Comparison of ENCODE assay signal across 32 mouse cellular contexts in genomic region chr10:117612621-117613584, GRCm38 (mm10).
"Had no signal": no experiment of that assay in that cellular context is flagged by ENCODE, and none has a peak within 500 bp of the region (broad histone marks: within the 10 kb centered on the region; RNA-seq: fewer than 3 reads in every experiment).

No protein-coding gene starts in this region.

- H3K27ac ChIP-seq: limb, embryonic 10.5 days; limb, embryonic 12.5 days; limb, embryonic 13.5 days; limb, embryonic 15.5 days; liver, embryonic 12.5 days; liver, embryonic 13.5 days; liver, embryonic 14.5 days; liver, embryonic 15.5 days; lung, embryonic 15.5 days; macrophage; midbrain, embryonic 10.5 days; midbrain, embryonic 12.5 days; midbrain, embryonic 13.5 days; midbrain, embryonic 15.5 days; neural tube, embryonic 12.5 days had no signal

- H3K36me3 ChIP-seq: limb, embryonic 10.5 days; limb, embryonic 12.5 days; limb, embryonic 13.5 days; limb, embryonic 15.5 days; liver, embryonic 12.5 days; liver, embryonic 13.5 days; liver, embryonic 15.5 days; lung, embryonic 15.5 days; midbrain, embryonic 10.5 days; midbrain, embryonic 12.5 days; midbrain, embryonic 13.5 days; midbrain, embryonic 15.5 days; neural tube, embryonic 12.5 days had no signal

- H3K4me2 ChIP-seq: limb, embryonic 12.5 days; limb, embryonic 13.5 days; limb, embryonic 15.5 days; liver, embryonic 11.5 days; liver, embryonic 12.5 days; liver, embryonic 13.5 days; liver, embryonic 15.5 days; lung, embryonic 14.5 days; lung, embryonic 15.5 days; midbrain, embryonic 11.5 days; midbrain, embryonic 12.5 days; midbrain, embryonic 13.5 days; midbrain, embryonic 15.5 days; neural tube, embryonic 12.5 days had no signal

- ATAC-seq: liver, embryonic 12.5 days; liver, postnatal 0 days; lung, postnatal 0 days; midbrain, embryonic 13.5 days; midbrain, embryonic 15.5 days; midbrain, embryonic 16.5 days had no signal

- H3K4me3 ChIP-seq: limb, embryonic 10.5 days; limb, embryonic 12.5 days; limb, embryonic 13.5 days; limb, embryonic 15.5 days; liver, embryonic 12.5 days; liver, embryonic 13.5 days; liver, embryonic 15.5 days; lung, embryonic 15.5 days; megakaryocyte, embryonic 14.5 days; midbrain, embryonic 10.5 days; midbrain, embryonic 12.5 days; midbrain, embryonic 13.5 days; midbrain, embryonic 15.5 days; myocyte; neural tube, embryonic 12.5 days had no signal

- H3K9ac ChIP-seq: limb, embryonic 12.5 days; limb, embryonic 13.5 days; limb, embryonic 15.5 days; liver, embryonic 12.5 days; liver, embryonic 13.5 days; liver, embryonic 14.5 days; liver, embryonic 15.5 days; liver, postnatal 0 days; lung, embryonic 14.5 days; lung, embryonic 15.5 days; midbrain, embryonic 12.5 days; midbrain, embryonic 13.5 days; midbrain, embryonic 15.5 days; neural tube, embryonic 12.5 days had no signal

- H3K9me3 ChIP-seq: limb, embryonic 10.5 days; limb, embryonic 12.5 days; limb, embryonic 13.5 days; limb, embryonic 15.5 days; liver, embryonic 12.5 days; liver, embryonic 13.5 days; liver, embryonic 15.5 days; lung, embryonic 15.5 days; midbrain, embryonic 10.5 days; midbrain, embryonic 12.5 days; midbrain, embryonic 13.5 days; midbrain, embryonic 15.5 days; neural tube, embryonic 12.5 days had no signal

- H3K27me3 ChIP-seq: limb, embryonic 12.5 days; limb, embryonic 13.5 days; limb, embryonic 15.5 days; liver, embryonic 12.5 days; liver, embryonic 13.5 days; liver, embryonic 15.5 days; lung, embryonic 15.5 days; midbrain, embryonic 12.5 days; midbrain, embryonic 13.5 days; midbrain, embryonic 15.5 days; neural tube, embryonic 12.5 days had no signal

- DNase-seq: left cerebral cortex, postnatal 4 days; liver; liver, embryonic 13.5 days; liver, postnatal 0 days; lung, adult 18-20 months; lung, adult 2 months; lung, embryonic 14.5 days; lung, postnatal 10 days; lung, postnatal 14 days; lung, postnatal 36 days; lung, postnatal 4 days; midbrain, embryonic 14.5 days had no signal

- H3K4me1 ChIP-seq: limb, embryonic 10.5 days; limb, embryonic 12.5 days; limb, embryonic 13.5 days; limb, embryonic 15.5 days; liver, embryonic 12.5 days; liver, embryonic 13.5 days; liver, embryonic 15.5 days; lung, embryonic 15.5 days; megakaryocyte, embryonic 14.5 days; midbrain, embryonic 10.5 days; midbrain, embryonic 12.5 days; midbrain, embryonic 13.5 days; midbrain, embryonic 15.5 days; neural tube, embryonic 12.5 days had no signal
